Mouse (Mus musculus): ENCODE data around the gene Jak2. TPM values are rescaled to one million over a fixed set of nuclear protein-coding genes. Genes with fewer than 3 reads are reported as not detected.

Jak2 gene
- polyA plus RNA-seq, 1 experiment from 2014 or later = 8.8 TPM

GRCm38 (mm10) chr19:29325053-29325851 lies 73.6 kb downstream of the Jak2 start, which contains the start of gene Insl6:
TSS of gene Insl6 (minus strand) at chr19:29325356.
- 4% methylated on average over 31 of the region's 31 CpGs for WGBS
- peak; percentile 96 for ATAC-seq (replicated peaks; ENCODE audit: low FRiP score)
- H3K27me3 ChIP-seq = 0 out of 2 replicates have a peak, but pooled peaks cover 2% of the 10 kb centered on the region
- H3K9ac ChIP-seq = peak within 1 kb of the TSS; percentile 36; the same call in 1 of the 2 replicates
- peak within 1 kb of the TSS; percentile 54; the same call in 1 of the 2 replicates for H3K27ac ChIP-seq
- no peaks in the 10 kb centered on the region for H3K36me3 ChIP-seq
- H3K4me1 ChIP-seq = peaks cover 8% of the 10 kb centered on the region; the same call in 1 of the 2 replicates
- H3K4me2 ChIP-seq = peak within 1 kb of the TSS; percentile 79
- H3K9me3 ChIP-seq (replicated peaks) = no peaks in the 10 kb centered on the region
- peak within 1 kb of the TSS; percentile 46 for H3K4me3 ChIP-seq (replicated peaks)

GRCm38 (mm10) chr19:29325852-29326180 lies 74.2 kb downstream of the Jak2 start:
- 52% methylated on average over 9 of the region's 9 CpGs for WGBS
- peak overlapping the region; percentile 79 for H3K4me2 ChIP-seq
- ATAC-seq (replicated peaks; ENCODE audit: low FRiP score) = 0 out of 2 replicates have a peak, but pooled peaks have one; percentile 2
- H3K27ac ChIP-seq = no peak overlapping the region
- no peaks in the 10 kb centered on the region for H3K9me3 ChIP-seq (replicated peaks)
- H3K36me3 ChIP-seq = no peaks in the 10 kb centered on the region
- peaks cover 8% of the 10 kb centered on the region; the same call in 1 of the 2 replicates for H3K4me1 ChIP-seq
- H3K4me3 ChIP-seq (replicated peaks) = peak overlapping the region; percentile 46
- H3K9ac ChIP-seq = no peak overlapping the region
- H3K27me3 ChIP-seq = 0 out of 2 replicates have a peak, but pooled peaks cover 2% of the 10 kb centered on the region

GRCm38 (mm10) chr19:29326396-29326795 lies 74.8 kb downstream of the Jak2 start:
- Histone ChIP-seq H3K4me1 (peaks cover 8% of the 10 kb centered on the region; the same call in 1 of the 2 replicates), H3K9ac (no peak overlapping the region), H3K4me3 (replicated peaks) (no peak overlapping the region), H3K27ac (no peak overlapping the region), H3K9me3 (replicated peaks) (no peaks in the 10 kb centered on the region), H3K4me2 (no peak overlapping the region), H3K36me3 (no peaks in the 10 kb centered on the region), H3K27me3 (0 out of 2 replicates have a peak, but pooled peaks cover 2% of the 10 kb centered on the region)
- ATAC-seq (replicated peaks; ENCODE audit: low FRiP score) = no peak
- WGBS = 92% methylated on average over 4 of the region's 4 CpGs

- Histone ChIP-seq H3K9me3 (replicated peaks) (no peaks in the 10 kb centered on the region), H3K4me2 (no peak overlapping the region), H3K4me3 (replicated peaks) (no peak overlapping the region), H3K9ac (no peak overlapping the region), H3K27me3 (0 out of 2 replicates have a peak, but pooled peaks cover 2% of the 10 kb centered on the region), H3K27ac (no peak overlapping the region), H3K36me3 (no peaks in the 10 kb centered on the region), H3K4me1 (peaks cover 8% of the 10 kb centered on the region; the same call in 1 of the 2 replicates)
- WGBS = 90% methylated on average over 13 of the region's 13 CpGs
- no peak for ATAC-seq (replicated peaks; ENCODE audit: low FRiP score)
Measured at GRCm38 (mm10) chr19:29326822-29327552, 75.4 kb downstream of the Jak2 start.

- Histone ChIP-seq H3K9me3 (replicated peaks) (no peaks in the 10 kb centered on the region), H3K4me3 (replicated peaks) (peak within 1 kb of the TSS; percentile 44), H3K36me3 (no peaks in the 10 kb centered on the region), H3K27me3 (peaks cover 10% of the 10 kb centered on the region), H3K9ac (peak within 1 kb of the TSS; percentile 40), H3K27ac (no peak within 1 kb of the TSS), H3K4me2 (peak within 1 kb of the TSS; percentile 74), H3K4me1 (peaks cover 9% of the 10 kb centered on the region; the same call in 1 of the 2 replicates)
- ATAC-seq (replicated peaks; ENCODE audit: low FRiP score) = peak; percentile 86
- 2% methylated on average over 23 of the region's 23 CpGs for WGBS
Measured at GRCm38 (mm10) chr19:29334068-29334745, 82.6 kb downstream of the Jak2 start, which contains the start of gene Rln1. TSS of gene Rln1 (minus strand) at chr19:29334670.

- no peak overlapping the region for H3K27ac ChIP-seq
- peaks cover 10% of the 10 kb centered on the region for H3K27me3 ChIP-seq
- no peak overlapping the region for H3K4me3 ChIP-seq (replicated peaks)
- H3K4me1 ChIP-seq = peaks cover 9% of the 10 kb centered on the region; the same call in 1 of the 2 replicates
- WGBS = 94% methylated on average over 2 of the region's 2 CpGs
- H3K9me3 ChIP-seq (replicated peaks) = no peaks in the 10 kb centered on the region
- H3K9ac ChIP-seq = no peak overlapping the region
- ATAC-seq (replicated peaks; ENCODE audit: low FRiP score) = no peak
- no peak overlapping the region for H3K4me2 ChIP-seq
- H3K36me3 ChIP-seq = no peaks in the 10 kb centered on the region
Measured at GRCm38 (mm10) chr19:29336624-29337023, 85.0 kb downstream of the Jak2 start.

GRCm38 (mm10) chr19:29341029-29341428 lies 89.4 kb downstream of the Jak2 start:
- H3K4me3 ChIP-seq (replicated peaks) = no peak overlapping the region
- ATAC-seq (replicated peaks; ENCODE audit: low FRiP score) = no peak
- 70% methylated on average over 4 of the region's 4 CpGs for WGBS

GRCm38 (mm10) chr19:29342281-29342680 lies 90.7 kb downstream of the Jak2 start:
- Histone ChIP-seq H3K27me3 (no peaks in the 10 kb centered on the region), H3K9me3 (replicated peaks) (no peaks in the 10 kb centered on the region), H3K9ac (no peak overlapping the region), H3K4me3 (replicated peaks) (no peak overlapping the region), H3K27ac (no peak overlapping the region), H3K4me2 (no peak overlapping the region), H3K4me1 (no peaks in the 10 kb centered on the region), H3K36me3 (no peaks in the 10 kb centered on the region)
- ATAC-seq (replicated peaks; ENCODE audit: low FRiP score) = no peak
- 82% methylated on average over 6 of the region's 6 CpGs for WGBS

More at GRCm38 (mm10) chr19:29341029-29341428, 89.4 kb downstream of the Jak2 start:
- Histone ChIP-seq H3K4me2 (no peak overlapping the region), H3K9me3 (replicated peaks) (no peaks in the 10 kb centered on the region), H3K9ac (no peak overlapping the region), H3K4me1 (no peaks in the 10 kb centered on the region), H3K36me3 (no peaks in the 10 kb centered on the region), H3K27me3 (no peaks in the 10 kb centered on the region), H3K27ac (no peak overlapping the region)

GRCm38 (mm10) chr19:29344868-29345267 lies 93.2 kb downstream of the Jak2 start:
- Histone ChIP-seq H3K36me3 (0 out of 2 replicates have a peak, but pooled peaks cover 2% of the 10 kb centered on the region), H3K9ac (no peak overlapping the region), H3K27ac (no peak overlapping the region), H3K4me3 (replicated peaks) (no peak overlapping the region), H3K27me3 (no peaks in the 10 kb centered on the region), H3K4me2 (no peak overlapping the region), H3K4me1 (no peaks in the 10 kb centered on the region), H3K9me3 (replicated peaks) (no peaks in the 10 kb centered on the region)
- ATAC-seq (replicated peaks; ENCODE audit: low FRiP score) = no peak

GRCm38 (mm10) chr19:29345636-29346035 lies 94.0 kb downstream of the Jak2 start:
- Histone ChIP-seq H3K9me3 (replicated peaks) (no peaks in the 10 kb centered on the region), H3K4me1 (no peaks in the 10 kb centered on the region), H3K36me3 (0 out of 2 replicates have a peak, but pooled peaks cover 5% of the 10 kb centered on the region), H3K27ac (no peak overlapping the region), H3K27me3 (no peaks in the 10 kb centered on the region), H3K9ac (no peak overlapping the region), H3K4me2 (no peak overlapping the region), H3K4me3 (replicated peaks) (no peak overlapping the region)
- ATAC-seq (replicated peaks; ENCODE audit: low FRiP score) = no peak
- WGBS = 73% methylated on average over 6 of the region's 6 CpGs

GRCm38 (mm10) chr19:29350991-29351390 lies 99.4 kb downstream of the Jak2 start:
- 58% methylated on average over 5 of the region's 5 CpGs for WGBS
- no peak overlapping the region for H3K27ac ChIP-seq
- no peaks in the 10 kb centered on the region for H3K9me3 ChIP-seq (replicated peaks)
- H3K4me1 ChIP-seq = peaks cover 2% of the 10 kb centered on the region; the same call in 1 of the 2 replicates
- no peak overlapping the region for H3K4me2 ChIP-seq
- H3K4me3 ChIP-seq (replicated peaks) = no peak overlapping the region
- 0 out of 2 replicates have a peak, but pooled peaks cover 5% of the 10 kb centered on the region for H3K36me3 ChIP-seq
- no peak for ATAC-seq (replicated peaks; ENCODE audit: low FRiP score)
- H3K9ac ChIP-seq = no peak overlapping the region
- no peaks in the 10 kb centered on the region for H3K27me3 ChIP-seq

All from kidney, embryonic 15.5 days (tissue).